Mouse (Mus musculus) lung, adult 10 weeks (tissue): Measurements from ENCODE around the gene Tcirg1. TPM values are rescaled to one million over a fixed set of nuclear protein-coding genes. Genes with fewer than 3 reads are reported as not detected.

Experiments
- polyA plus RNA-seq: library from polyadenylated mRNA; stranded (reverse); fragments of 350-450 nt; fragmentation: Illumina TruSeq; extraction: RNeasy Lipid Tissue Mini Kit (QIAGEN cat#74804); gene quantifications from one replicate; pipeline ENCODE4 v1.2.3, GENCODE M21; 2014; ENCODE audit warnings: low read depth, low replicate concordance; ENCODE audit not compliant: insufficient read depth

The Tcirg1 gene
- 35.0 TPM for polyA plus RNA-seq

GRCm38 (mm10) chr19:3906795-3907786, at the start of gene Tcirg1:
Gene Tcirg1 (minus strand): TSS chr19:3907133.

GRCm38 (mm10) chr19:3935032-3935895, 28.3 kb upstream of the Tcirg1 start, which contains the start of gene Unc93b1:
Gene Unc93b1 (plus strand): TSS chr19:3935186.

DNA sequence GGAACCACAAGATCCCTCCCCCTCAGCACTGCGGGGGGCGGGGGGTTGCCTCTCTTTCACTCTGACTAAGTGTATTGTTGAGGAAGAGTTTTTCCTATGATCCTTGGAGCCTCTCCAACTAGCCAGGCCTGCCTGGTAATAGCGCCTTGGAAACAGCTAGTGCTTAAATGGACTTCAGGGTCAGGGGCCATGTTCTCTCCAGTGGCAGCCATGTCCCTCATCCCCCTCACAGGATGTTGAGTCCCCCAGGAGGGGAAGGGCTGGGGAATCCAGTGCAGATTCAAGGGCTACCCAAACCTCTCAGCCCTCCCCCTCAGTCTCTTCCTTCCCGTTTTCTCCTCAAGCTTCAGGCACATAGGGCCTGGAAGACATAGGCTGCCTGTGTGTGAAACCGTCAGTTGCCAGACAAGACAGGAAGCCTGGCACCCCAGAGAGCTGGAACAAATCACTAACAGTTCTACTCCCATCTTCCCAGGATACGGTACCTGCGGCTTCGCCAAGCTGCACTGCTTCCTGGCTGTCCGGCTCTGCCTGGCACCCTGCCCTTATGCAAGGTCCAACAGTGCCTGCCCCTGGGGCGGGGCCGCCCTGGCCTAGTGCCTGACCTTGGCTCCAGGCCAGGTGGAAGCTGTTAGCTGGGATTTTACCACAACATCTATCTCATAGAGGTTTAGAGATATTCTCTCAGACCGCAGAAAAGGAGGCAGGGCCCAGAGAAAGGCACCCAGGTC, 22.4 kb upstream of the Tcirg1 start, which contains the start of gene Aldh3b1:
TSS of gene Aldh3b1 (minus strand) at position 598 of the 731 bp plus-strand sequence.

DNA sequence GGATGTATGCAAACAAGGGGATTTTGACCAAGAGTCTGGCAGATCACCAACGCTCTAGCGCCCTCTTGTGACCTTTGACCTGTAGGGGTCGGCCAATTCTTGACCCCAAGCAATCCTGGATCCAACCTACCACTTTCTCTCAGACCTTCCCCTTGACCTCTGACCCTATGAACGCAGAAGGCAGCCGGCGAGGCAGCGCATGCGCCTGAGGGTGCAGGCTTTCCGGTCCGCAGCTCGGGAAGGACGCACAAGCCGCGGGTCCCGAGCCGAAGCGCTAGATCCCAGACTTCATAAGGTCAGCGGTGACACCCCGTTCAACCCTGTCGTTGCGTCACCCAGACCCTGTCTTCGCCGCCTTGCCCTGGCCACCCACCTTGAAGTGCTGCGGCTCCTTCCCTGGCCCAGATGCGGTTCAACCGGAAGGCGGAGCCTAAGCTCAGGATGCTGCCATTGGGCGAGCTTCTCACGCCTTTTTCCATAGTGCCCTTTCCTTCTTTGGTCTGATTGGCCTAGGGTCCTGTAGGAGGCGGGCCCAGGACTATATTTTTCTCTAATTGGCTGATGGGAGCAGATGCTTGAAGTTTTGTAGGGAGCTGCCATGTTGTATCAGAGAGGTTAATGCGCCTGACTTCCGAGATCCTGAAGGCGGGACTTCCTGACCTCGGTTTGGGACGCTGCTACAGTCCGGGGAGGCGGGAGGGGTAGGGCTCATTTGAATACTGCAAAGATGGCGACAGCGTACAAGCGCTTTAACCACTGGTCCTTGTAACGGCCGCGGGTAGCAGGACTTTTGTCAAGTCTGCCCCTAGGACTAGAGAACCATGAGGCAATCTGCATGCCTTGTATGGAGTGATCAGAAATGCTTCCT, 5.6 kb upstream of the Tcirg1 start, which contains the start of gene Ndufs8:
TSS of gene Ndufs8 (minus strand) at position 438 of the 868 bp plus-strand sequence.

GRCm38 (mm10) chr19:3851502-3851962, 55.4 kb downstream of the Tcirg1 start, which contains the start of gene Chka:
Gene Chka (plus strand): TSS chr19:3851773.

Other genes with a start within 250 kb of the Tcirg1 start
- 27.8 TPM for gene Lrp5, start 220.6 kb downstream of the Tcirg1 start, polyA plus RNA-seq
- gene 1810055G02Rik, start 198.8 kb downstream of the Tcirg1 start, polyA plus RNA-seq: 8.9 TPM
- gene Kmt5b, start 139.7 kb downstream of the Tcirg1 start, polyA plus RNA-seq: 13.1 TPM
- 34.0 TPM for gene Chka, start 55.4 kb downstream of the Tcirg1 start, polyA plus RNA-seq
- 140 TPM for gene Ndufs8, start 5.6 kb upstream of the Tcirg1 start, polyA plus RNA-seq
- 53.6 TPM for gene Aldh3b1, start 22.7 kb upstream of the Tcirg1 start, polyA plus RNA-seq
- gene Unc93b1, start 28.1 kb upstream of the Tcirg1 start, polyA plus RNA-seq: 56.9 TPM
- gene Aldh3b3, start 51.5 kb upstream of the Tcirg1 start, polyA plus RNA-seq: 0.20 TPM
- 0.83 TPM for gene Aldh3b2, start 65.2 kb upstream of the Tcirg1 start, polyA plus RNA-seq
- 10.1 TPM for gene Acy3, start 79.4 kb upstream of the Tcirg1 start, polyA plus RNA-seq
- gene Tbx10, start 85.6 kb upstream of the Tcirg1 start, polyA plus RNA-seq: not detected
- 19.1 TPM for gene Nudt8, start 93.4 kb upstream of the Tcirg1 start, polyA plus RNA-seq
- 0.23 TPM for gene Gm49405, start 93.5 kb upstream of the Tcirg1 start, polyA plus RNA-seq
- gene Doc2g, start 96.2 kb upstream of the Tcirg1 start, polyA plus RNA-seq: 4.9 TPM
- gene Ndufv1, start 105.7 kb upstream of the Tcirg1 start, polyA plus RNA-seq: 85.5 TPM
- 401 TPM for gene Gstp1, start 130.9 kb upstream of the Tcirg1 start, polyA plus RNA-seq
- gene Gstp2, start 138.9 kb upstream of the Tcirg1 start, polyA plus RNA-seq: 28.2 TPM
- gene Gstp3, start 152.4 kb upstream of the Tcirg1 start, polyA plus RNA-seq: 10.6 TPM
- gene Cabp2, start 174.4 kb upstream of the Tcirg1 start, polyA plus RNA-seq: 0.93 TPM
- gene Cdk2ap2, start 190.0 kb upstream of the Tcirg1 start, polyA plus RNA-seq: 128 TPM
- 24.1 TPM for gene Pitpnm1, start 192.9 kb upstream of the Tcirg1 start, polyA plus RNA-seq
- 110 TPM for gene Aip, start 218.7 kb upstream of the Tcirg1 start, polyA plus RNA-seq
- not detected for gene Gpr152, start 232.7 kb upstream of the Tcirg1 start, polyA plus RNA-seq
- gene Cabp4, start 236.9 kb upstream of the Tcirg1 start, polyA plus RNA-seq: not detected
- 121 TPM for gene Coro1b, start 241.5 kb upstream of the Tcirg1 start, polyA plus RNA-seq
- gene Ptprcap, start 246.5 kb upstream of the Tcirg1 start, polyA plus RNA-seq: 41.4 TPM